Mouse (Mus musculus): Measurements from ENCODE around the gene Fchsd2.

DNA sequence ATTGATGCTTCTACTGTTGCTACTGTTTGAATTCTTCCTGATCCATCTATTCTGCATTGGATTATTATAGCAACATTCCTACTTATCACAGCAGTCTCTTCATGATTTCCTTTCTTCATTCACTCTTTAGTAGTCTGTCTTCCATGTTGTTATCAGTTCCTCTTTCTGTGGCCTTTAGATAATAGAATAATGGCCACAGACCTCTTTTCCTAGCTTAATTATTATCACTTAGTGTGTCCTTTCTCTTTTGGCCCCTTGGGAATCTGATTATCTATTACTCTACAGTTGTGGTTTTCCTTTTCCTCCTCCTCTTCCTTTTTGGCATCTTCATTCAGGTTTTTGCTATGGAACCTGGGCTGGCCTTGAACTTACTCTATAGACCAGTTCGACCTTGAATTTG lies 21.7 kb downstream of the Fchsd2 start:
- TF ChIP-seq GATA1 (IDR thresholded peaks at IDR 0.05; ENCODE audit: borderline replicate concordance, low read length) (no peak), CTCF (IDR thresholded peaks at IDR 0.05; ENCODE audit: low read depth, low read length) (no peak), POLR2AphosphoS5 (IDR thresholded peaks at IDR 0.05; ENCODE audit: insufficient replicate concordance, low read depth, low read length) (no peak)

All from G1E (cell line).